Mouse (Mus musculus) kidney, postnatal 0 days (tissue): ENCODE results near the gene Pcdh15. TPM values are rescaled to one million over a fixed set of nuclear protein-coding genes. Genes with fewer than 3 reads are reported as not detected.

Experiments
- ATAC-seq: fragments of 200-750 bp; cut with Nextera tagmentation; replicated peaks from 2 replicates; pipeline ENCODE4 v1.8.0; 2017; ENCODE audit warnings: low read depth, moderate number of reproducible peaks, moderate TSS enrichment, moderate library complexity; ENCODE audit not compliant: low FRiP score
- DNase-seq: peaks from one replicate; pipeline ENCODE4 v3.0.0-alpha.2; 2016; ENCODE audit warnings: low spot score
- H3K27ac ChIP-seq: fragments of 300-500 bp; sonication (generic); 2 replicates; pipeline ENCODE4 v1.5.1; 2014; ENCODE audit warnings: mild to moderate bottlenecking
- H3K27me3 ChIP-seq: fragments of 300-500 bp; sonication (generic); 2 replicates; pipeline ENCODE4 v1.6.1; 2014; ENCODE audit warnings: low read length, mixed read lengths; ENCODE audit not compliant: insufficient read depth
- H3K36me3 ChIP-seq: fragments of 300-500 bp; sonication (generic); 2 replicates; pipeline ENCODE4 v1.6.1; 2014; ENCODE audit warnings: low read length, mixed read lengths; ENCODE audit not compliant: insufficient read depth
- H3K4me1 ChIP-seq: fragments of 300-500 bp; sonication (generic); replicated peaks from 2 replicates; pipeline ENCODE4 v1.6.1; 2014; ENCODE audit warnings: antibody characterized with exemption, low read length, mixed read lengths; ENCODE audit not compliant: insufficient read depth
- H3K4me2 ChIP-seq: fragments of 300-500 bp; sonication (generic); 2 replicates; pipeline ENCODE4 v1.6.1; 2014; ENCODE audit warnings: mild to moderate bottlenecking, low read length, moderate library complexity, mixed read lengths
- H3K4me3 ChIP-seq: fragments of 300-500 bp; sonication (generic); replicated peaks from 2 replicates; pipeline ENCODE4 v1.5.1; 2014; ENCODE audit warnings: low read depth, low read length
- H3K9ac ChIP-seq: fragments of 300-500 bp; sonication (generic); 2 replicates; pipeline ENCODE4 v1.6.1; 2014; ENCODE audit warnings: low read depth, low read length
- H3K9me3 ChIP-seq: fragments of 300-500 bp; sonication (generic); replicated peaks from 2 replicates; pipeline ENCODE4 v1.6.1; 2016; ENCODE audit warnings: low read length, inconsistent platforms, mixed read lengths
- CTCF ChIP-seq: IDR thresholded peaks from 2 replicates; pipeline ENCODE4 v1.5.1; 2016; ENCODE audit warnings: antibody characterized with exemption, low read depth, mild to moderate bottlenecking, moderate library complexity
- WGBS: fragments of 180-500 bp; shearing (Covaris S2); extraction: QIAGEN DNeasy Blood & Tissue Kit; methylation state at CpG from one replicate; pipeline ENCODE4 v1.1.7; 2014; 5-methylcytosine and 5-hydroxymethylcytosine counted together
- polyA plus RNA-seq: library from polyadenylated mRNA; unstranded; fragments of >200 nt; fragmentation: Nextera tagmentation; extraction: Ambion mirVana; gene quantifications from 2 replicates; pipeline ENCODE4 v1.2.1, GENCODE M21; 2015

Pcdh15 gene
- polyA plus RNA-seq, 1 experiment from 2014 or later = 0.33 TPM

- H3K9ac ChIP-seq = no peak overlapping the region
- ATAC-seq = no peak
- WGBS = 86% methylated on average over 5 of the region's 5 CpGs
These were observed 55.4 kb downstream of the Pcdh15 start for GRCm38 (mm10) chr10:73154544-73154943.

GRCm38 (mm10) chr10:73161757-73162156 lies 62.6 kb downstream of the Pcdh15 start:
- Histone ChIP-seq H3K9me3 (no peaks in the 10 kb centered on the region), H3K27ac (no peak overlapping the region), H3K36me3 (no peaks in the 10 kb centered on the region), H3K4me1 (no peaks in the 10 kb centered on the region), H3K27me3 (no peaks in the 10 kb centered on the region), H3K9ac (no peak overlapping the region), H3K4me3 (no peak overlapping the region), H3K4me2 (no peak overlapping the region)
- WGBS = 88% methylated on average over 1 of the region's 1 CpGs
- no peak for TF ChIP-seq CTCF
- no peak for ATAC-seq
- no peak for DNase-seq

More at GRCm38 (mm10) chr10:73154544-73154943, 55.4 kb downstream of the Pcdh15 start:
- H3K27me3 ChIP-seq = no peaks in the 10 kb centered on the region
- no peak overlapping the region for H3K4me2 ChIP-seq
- H3K4me3 ChIP-seq = no peak overlapping the region
- H3K27ac ChIP-seq = no peak overlapping the region
- no peak for DNase-seq
- no peaks in the 10 kb centered on the region for H3K4me1 ChIP-seq
- TF ChIP-seq CTCF = no peak
- no peaks in the 10 kb centered on the region for H3K36me3 ChIP-seq
- no peaks in the 10 kb centered on the region for H3K9me3 ChIP-seq

GRCm38 (mm10) chr10:73216001-73216400 lies 116.9 kb downstream of the Pcdh15 start:
- TF ChIP-seq CTCF = no peak

DNA sequence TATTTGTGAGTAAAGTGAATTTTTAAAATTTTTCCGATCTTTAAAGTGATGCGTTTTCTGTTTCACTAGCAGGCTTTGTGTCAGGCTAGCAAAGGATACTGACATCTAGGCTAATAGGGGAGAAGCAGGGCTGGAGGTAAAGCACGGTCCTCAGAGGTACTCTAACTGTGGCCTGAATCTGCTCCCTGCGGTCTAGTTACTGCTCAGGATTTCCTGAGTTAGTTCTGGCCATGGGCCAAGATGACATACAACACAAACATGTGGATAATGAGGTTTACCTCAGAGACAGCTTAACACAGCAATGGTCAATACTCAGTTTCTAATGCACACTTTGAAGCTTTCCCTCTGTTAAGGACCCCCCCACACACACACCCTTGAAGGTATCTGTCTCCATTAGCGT lies 143.2 kb downstream of the Pcdh15 start:
- no peak for TF ChIP-seq CTCF
- Histone ChIP-seq H3K9me3 (no peaks in the 10 kb centered on the region), H3K27me3 (no peaks in the 10 kb centered on the region), H3K36me3 (no peaks in the 10 kb centered on the region), H3K4me1 (no peaks in the 10 kb centered on the region), H3K27ac (no peak overlapping the region), H3K4me3 (no peak overlapping the region), H3K9ac (no peak overlapping the region), H3K4me2 (no peak overlapping the region)
- ATAC-seq (no peak), DNase-seq (no peak)
- 58% methylated on average over 5 of the region's 5 CpGs for WGBS

More at GRCm38 (mm10) chr10:73216001-73216400, 116.9 kb downstream of the Pcdh15 start:
- H3K27me3 ChIP-seq = no peaks in the 10 kb centered on the region
- H3K9me3 ChIP-seq = no peaks in the 10 kb centered on the region
- no peaks in the 10 kb centered on the region for H3K4me1 ChIP-seq
- no peak overlapping the region for H3K27ac ChIP-seq
- no peak for ATAC-seq
- WGBS = 60% methylated on average over 2 of the region's 2 CpGs
- H3K36me3 ChIP-seq = no peaks in the 10 kb centered on the region
- H3K4me3 ChIP-seq = no peak overlapping the region
- no peak overlapping the region for H3K4me2 ChIP-seq
- no peak for DNase-seq
- H3K9ac ChIP-seq = no peak overlapping the region

GRCm38 (mm10) chr10:73280438-73280837 lies 181.3 kb downstream of the Pcdh15 start:
- Histone ChIP-seq H3K4me2 (no peak overlapping the region), H3K4me3 (no peak overlapping the region), H3K4me1 (no peaks in the 10 kb centered on the region), H3K27me3 (no peaks in the 10 kb centered on the region), H3K9me3 (no peaks in the 10 kb centered on the region), H3K36me3 (no peaks in the 10 kb centered on the region), H3K27ac (no peak overlapping the region), H3K9ac (no peak overlapping the region)
- DNase-seq = no peak
- ATAC-seq = no peak
- TF ChIP-seq CTCF = no peak
- 82% methylated on average over 4 of the region's 4 CpGs for WGBS

GRCm38 (mm10) chr10:73296456-73296855 lies 197.3 kb downstream of the Pcdh15 start:
- H3K9me3 ChIP-seq = no peaks in the 10 kb centered on the region
- TF ChIP-seq CTCF = no peak
- no peaks in the 10 kb centered on the region for H3K4me1 ChIP-seq
- no peak overlapping the region for H3K4me3 ChIP-seq
- ATAC-seq (no peak), DNase-seq (no peak)
- no peak overlapping the region for H3K9ac ChIP-seq
- no peaks in the 10 kb centered on the region for H3K27me3 ChIP-seq
- WGBS = 64% methylated on average over 5 of the region's 5 CpGs
- no peak overlapping the region for H3K27ac ChIP-seq
- no peaks in the 10 kb centered on the region for H3K36me3 ChIP-seq
- no peak overlapping the region for H3K4me2 ChIP-seq

DNA sequence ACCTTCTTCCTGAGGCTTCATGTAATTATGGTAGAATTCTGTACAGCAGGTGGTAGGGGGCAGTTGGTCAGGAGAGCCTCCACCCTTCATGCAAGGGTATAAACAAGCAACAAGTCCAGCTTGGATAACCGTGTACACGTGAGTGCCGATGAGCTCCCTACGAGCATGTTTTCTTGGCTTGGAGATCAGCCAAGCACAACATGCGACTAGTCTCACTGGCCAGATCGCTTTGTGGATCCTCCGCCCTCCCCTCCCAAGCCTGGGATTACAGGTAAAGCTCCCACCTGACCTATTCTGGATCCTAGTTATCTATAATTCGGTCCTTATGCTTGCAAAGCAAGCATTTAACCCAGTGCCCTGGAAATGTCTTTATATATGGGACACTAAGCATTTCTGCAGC lies 202.8 kb downstream of the Pcdh15 start:
- no peak for DNase-seq
- TF ChIP-seq CTCF = no peak
- no peak overlapping the region for H3K4me3 ChIP-seq
- no peaks in the 10 kb centered on the region for H3K36me3 ChIP-seq
- no peak overlapping the region for H3K9ac ChIP-seq
- H3K9me3 ChIP-seq = no peaks in the 10 kb centered on the region
- 46% methylated on average over 8 of the region's 8 CpGs for WGBS
- no peak for ATAC-seq
- H3K4me1 ChIP-seq = no peaks in the 10 kb centered on the region
- H3K27me3 ChIP-seq = no peaks in the 10 kb centered on the region
- H3K4me2 ChIP-seq = no peak overlapping the region
- H3K27ac ChIP-seq = no peak overlapping the region
